Mouse (Mus musculus): ENCODE data around the gene Fam13c.

- TF ChIP-seq CTCF (IDR thresholded peaks at IDR 0.05; ENCODE audit: low read depth, low read length) (no peak), POLR2A (IDR thresholded peaks at IDR 0.05; ENCODE audit: insufficient read depth, low read length) (no peak)
These were observed 95.1 kb downstream of the Fam13c start for GRCm38 (mm10) chr10:70535401-70535800.

Data from ES-Bruce4 (cell line).